Mouse (Mus musculus) c-Kit-positive CD71-positive TER-119-positive erythroid progenitor cells, embryonic 14.5 days (primary cell): ENCODE data around the gene Slc9a3.

Experiments
- DNase-seq: peaks from one replicate; pipeline ENCODE4 v3.0.0-alpha.2; 2013; ENCODE audit warnings: low spot score

Gene Slc9a3

DNA sequence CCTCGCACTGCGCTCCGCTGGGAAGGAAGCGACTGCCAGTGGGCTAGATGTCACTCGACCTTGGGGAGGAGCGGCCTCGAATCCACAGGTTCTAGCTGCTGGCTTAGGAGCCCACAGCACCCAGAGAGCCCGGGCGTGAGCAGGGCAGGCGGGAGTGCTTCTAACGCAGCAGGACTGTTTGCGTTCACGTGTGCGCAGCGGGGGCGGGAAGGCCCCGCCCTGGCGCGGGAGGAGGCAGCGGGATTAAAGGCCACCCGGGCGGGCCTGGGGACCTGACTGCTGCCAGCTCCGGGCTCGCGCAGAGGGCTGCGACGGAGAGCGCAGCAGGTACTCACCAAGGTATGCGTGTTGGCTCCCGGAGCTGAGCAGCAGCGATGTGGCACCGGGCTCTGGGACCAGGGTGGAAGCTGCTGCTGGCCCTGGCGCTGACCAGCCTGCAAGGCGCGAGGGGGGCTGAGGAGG, at the start of gene Slc9a3:
Gene Slc9a3 (plus strand): TSS at position 317 of the 462 bp plus-strand sequence.
- DNase-seq: no peak

GRCm38 (mm10) chr13:74071714-74072113, 49.5 kb upstream of the Slc9a3 start:
- DNase-seq: no peak

- no peak for DNase-seq
Measured at GRCm38 (mm10) chr13:74073369-74073768, 47.9 kb upstream of the Slc9a3 start.

GRCm38 (mm10) chr13:74090265-74090664, 31.0 kb upstream of the Slc9a3 start:
- DNase-seq: no peak

DNA sequence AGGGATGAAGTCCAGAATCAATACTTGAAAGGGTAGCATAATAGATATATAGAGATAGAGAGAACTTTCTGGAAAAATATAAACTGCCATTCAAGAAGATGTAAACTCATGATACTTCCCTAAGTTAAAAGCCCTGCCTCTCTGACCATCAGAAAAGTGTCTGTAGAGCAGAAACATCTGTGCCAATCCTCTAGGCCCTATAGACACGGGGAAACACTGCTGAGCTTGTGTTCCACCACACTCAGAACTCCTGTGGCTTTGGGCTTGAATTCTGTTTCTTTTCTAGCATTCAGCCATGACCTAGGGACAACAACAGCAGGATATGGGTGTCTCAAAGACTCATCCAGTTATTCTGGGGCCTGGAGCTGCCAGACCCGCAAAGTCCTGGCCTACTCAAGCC, 25.3 kb upstream of the Slc9a3 start:
- DNase-seq: no peak

- DNase-seq: peak; percentile 42
Measured at GRCm38 (mm10) chr13:74096715-74097363, 24.4 kb upstream of the Slc9a3 start.

DNA sequence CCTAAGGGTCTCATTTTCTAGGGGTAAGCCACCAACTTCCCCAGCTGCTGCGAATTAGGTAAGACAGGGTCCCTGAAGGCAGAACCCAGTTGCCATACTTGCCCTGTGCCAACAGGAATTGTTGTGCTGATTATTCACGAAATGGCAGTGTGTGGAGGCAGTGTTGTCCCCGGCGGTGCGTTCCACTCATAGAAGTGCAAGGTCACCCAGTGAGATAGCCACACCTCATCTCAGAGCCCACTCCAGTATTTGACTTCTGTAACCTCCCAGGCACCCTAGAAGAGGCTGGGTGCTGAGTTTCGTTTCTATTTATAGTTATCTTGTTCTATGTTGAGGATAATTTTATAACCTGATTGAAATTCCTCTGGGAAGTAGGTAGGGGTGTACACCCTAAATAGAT, 22.3 kb upstream of the Slc9a3 start:
- no peak for DNase-seq

- no peak for DNase-seq
Measured at GRCm38 (mm10) chr13:74102108-74102830, 19.0 kb upstream of the Slc9a3 start.

DNA sequence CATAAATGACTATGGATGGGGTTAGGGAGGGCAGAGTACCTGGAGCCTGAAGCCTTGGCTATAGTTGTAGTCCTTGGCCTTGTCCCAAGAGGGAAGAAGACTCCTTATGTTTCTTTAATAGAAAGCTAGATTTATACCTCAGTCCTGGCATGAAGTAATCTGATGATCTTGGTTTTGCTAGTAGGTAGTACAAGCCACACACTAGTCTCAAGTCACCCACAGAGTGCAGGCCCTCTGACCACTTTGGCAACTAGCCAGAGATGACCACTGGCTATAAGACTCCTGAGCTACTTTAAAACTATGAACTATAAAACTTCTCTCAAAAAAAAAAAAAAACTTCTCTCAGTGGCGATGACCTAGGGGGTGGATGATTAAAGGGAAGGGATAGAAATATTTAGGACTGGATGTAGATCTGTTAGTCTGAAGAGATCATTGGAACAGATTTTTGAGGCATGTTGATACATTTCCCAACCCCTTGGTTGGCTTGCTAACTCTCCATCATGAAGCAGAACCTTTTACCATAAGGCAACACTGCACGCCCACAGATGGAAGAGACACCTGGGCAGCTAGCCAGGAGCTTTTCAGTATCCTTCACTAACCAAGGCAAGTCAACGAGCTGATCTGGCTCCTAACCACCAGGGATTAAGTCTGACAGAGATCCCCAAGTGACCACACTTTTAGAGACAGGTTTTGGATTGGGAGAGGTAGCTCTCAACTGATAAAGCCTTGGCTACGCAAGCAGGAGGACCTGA, 18.2 kb upstream of the Slc9a3 start:
- DNase-seq: no peak

DNA sequence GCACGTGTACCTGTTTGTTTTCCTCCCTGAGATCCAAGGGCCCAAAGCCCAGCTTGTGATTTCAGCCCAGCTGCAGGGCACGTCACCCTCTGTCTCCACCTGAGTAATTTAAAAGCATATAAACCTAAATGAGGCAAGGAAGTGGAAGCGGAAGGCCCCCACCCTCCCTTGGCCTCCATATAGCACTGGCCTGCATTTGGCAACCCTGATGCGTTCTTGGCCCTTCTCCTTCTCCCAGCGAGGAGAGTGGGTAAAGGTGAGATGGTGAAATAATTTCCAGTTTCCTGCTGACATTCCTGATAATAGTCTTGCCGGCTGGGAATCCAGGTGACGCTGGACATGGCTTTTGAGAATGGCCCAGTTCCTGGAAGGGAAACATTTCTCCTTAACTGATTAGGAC, 16.8 kb upstream of the Slc9a3 start:
- DNase-seq: no peak

DNA sequence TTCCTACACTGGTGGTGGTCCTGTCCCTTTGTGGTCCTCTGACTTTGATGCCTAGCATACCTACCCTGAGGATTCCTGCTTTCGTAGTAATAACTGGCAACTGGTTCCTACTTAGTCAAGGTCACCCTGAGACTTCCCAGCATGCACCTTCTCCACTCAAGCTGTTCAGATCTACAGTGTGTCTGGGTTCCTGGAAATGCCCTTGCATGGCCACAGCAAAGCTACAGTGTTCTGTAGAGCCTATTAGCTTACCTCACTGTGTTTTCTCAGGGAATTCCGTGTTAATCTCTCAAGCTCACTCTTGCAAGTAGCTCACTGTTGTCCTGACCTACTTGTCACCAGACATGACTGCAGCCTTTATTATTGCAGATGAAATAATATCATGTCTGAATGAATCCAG, 13.8 kb upstream of the Slc9a3 start:
- no peak for DNase-seq

GRCm38 (mm10) chr13:74112593-74112992, 8.7 kb upstream of the Slc9a3 start:
- DNase-seq: no peak

DNA sequence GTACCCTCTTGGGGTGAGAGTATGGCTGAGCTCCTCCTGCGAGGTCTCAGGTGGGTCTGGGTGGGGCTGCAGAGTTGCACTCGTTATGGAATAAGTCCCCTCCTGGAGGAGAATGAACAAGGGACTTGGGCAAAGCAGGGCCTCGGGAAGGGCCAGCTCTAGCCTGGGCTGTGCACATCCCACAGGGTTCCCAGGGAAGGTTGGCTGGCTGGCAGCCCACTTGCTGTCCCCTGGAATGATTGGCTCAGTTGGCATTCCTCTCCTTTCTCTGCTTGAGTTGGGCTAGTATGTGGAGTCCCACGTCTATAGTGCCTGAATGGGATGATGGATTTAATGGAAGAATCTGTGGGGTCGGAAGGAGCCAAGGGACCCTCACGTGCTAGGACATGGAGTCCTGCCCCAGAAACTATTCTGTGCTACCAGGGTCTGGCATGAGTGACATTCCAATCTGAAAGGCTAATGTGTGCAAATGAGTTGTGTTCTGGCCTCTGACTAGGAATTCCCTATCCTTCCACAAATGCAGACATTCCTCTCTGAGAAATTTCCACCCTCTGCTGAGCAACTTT, 7.5 kb upstream of the Slc9a3 start:
- DNase-seq: no peak

- DNase-seq: no peak
Measured at GRCm38 (mm10) chr13:74121795-74122330, 606 bp downstream of the Slc9a3 start.

DNA sequence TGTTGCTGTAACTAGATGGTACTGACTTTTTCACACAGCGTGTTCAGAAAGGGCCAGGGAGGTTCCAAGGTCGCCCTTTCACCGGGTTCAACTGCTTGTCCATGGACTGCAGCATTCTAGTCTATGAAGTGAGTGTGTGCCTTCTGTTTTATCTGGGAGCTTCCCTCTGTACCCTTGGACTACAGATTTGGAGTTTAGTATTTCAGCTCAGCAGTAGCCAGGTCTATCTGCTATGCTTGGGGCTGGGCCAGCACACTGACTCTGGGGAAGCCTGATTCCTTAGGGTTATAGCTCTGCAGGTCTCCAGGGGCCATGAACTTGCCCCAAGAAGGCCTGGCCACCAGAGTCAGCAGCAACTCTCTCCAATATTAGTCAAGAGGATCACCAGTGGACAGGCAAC, 1.4 kb downstream of the Slc9a3 start:
- no peak for DNase-seq

- DNase-seq: no peak
Measured at GRCm38 (mm10) chr13:74127571-74127970, 6.3 kb downstream of the Slc9a3 start.

GRCm38 (mm10) chr13:74129909-74130308, 8.7 kb downstream of the Slc9a3 start:
- no peak for DNase-seq

GRCm38 (mm10) chr13:74138906-74139647, 17.8 kb downstream of the Slc9a3 start:
- no peak for DNase-seq

GRCm38 (mm10) chr13:74140793-74141192, 19.5 kb downstream of the Slc9a3 start:
- no peak for DNase-seq

- DNase-seq: no peak
Measured at GRCm38 (mm10) chr13:74143282-74143681, 22.0 kb downstream of the Slc9a3 start.

DNA sequence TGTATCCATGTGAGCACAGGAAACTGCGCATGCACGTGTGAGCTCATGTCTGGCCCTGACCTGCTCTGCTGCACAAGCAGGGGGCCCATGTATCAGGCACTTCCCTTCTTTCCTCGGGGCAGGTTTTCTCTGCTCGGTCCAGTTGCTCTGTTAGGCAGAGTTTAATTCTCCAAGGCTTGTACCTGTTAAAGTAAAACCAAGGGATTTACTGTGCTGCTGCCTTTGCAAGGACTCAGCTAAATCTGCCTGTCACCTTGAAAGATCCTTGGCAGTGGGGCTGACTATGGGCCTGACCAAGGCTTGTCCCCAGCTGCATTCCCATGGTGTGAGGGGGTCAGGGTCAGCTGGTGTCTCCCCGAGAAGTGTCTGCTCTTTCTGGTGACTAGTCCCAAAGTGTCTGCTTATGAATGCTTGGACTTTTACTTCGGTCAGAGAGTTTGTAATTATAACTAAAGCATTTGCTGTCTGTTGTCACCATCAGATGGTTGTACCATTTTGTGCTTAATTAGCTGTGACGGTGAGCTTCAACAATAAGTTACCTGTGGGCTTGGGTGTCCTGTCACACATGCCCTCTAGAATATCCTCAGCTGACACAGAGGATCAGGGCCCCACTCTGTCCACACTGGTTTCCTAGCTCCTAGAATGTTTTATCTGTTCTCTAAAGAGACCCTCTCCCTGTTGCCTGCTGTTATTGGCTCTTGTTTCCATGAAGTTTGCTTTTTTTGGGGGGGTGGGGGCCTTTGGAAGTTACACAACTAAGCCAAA, 23.0 kb downstream of the Slc9a3 start:
- DNase-seq: no peak
